Mouse (Mus musculus) liver, postnatal 0 days (tissue): ENCODE data around the gene Tbc1d16. TPM values are rescaled to one million over a fixed set of nuclear protein-coding genes. Genes with fewer than 3 reads are reported as not detected.

Experiments used
- ATAC-seq: fragments of 200-750 bp; cut with Nextera tagmentation; 2 replicates; pipeline ENCODE4 v1.8.0; 2017; ENCODE audit warnings: mild to moderate bottlenecking, moderate library complexity
- DNase-seq: peaks from one replicate; pipeline ENCODE4 v3.0.0-alpha.2; 2016
- H3K27ac ChIP-seq: fragments of 300-500 bp; sonication (generic); 2 replicates; pipeline ENCODE4 v1.5.1; 2014; ENCODE audit warnings: antibody characterized with exemption, moderate library complexity, mild to moderate bottlenecking, low read depth
- H3K27me3 ChIP-seq: fragments of 300-500 bp; sonication (generic); 2 replicates; pipeline ENCODE4 v1.6.1; 2014; ENCODE audit warnings: low read length, control low read depth, mixed read lengths; ENCODE audit not compliant: insufficient read depth
- H3K36me3 ChIP-seq: fragments of 300-500 bp; sonication (generic); replicated peaks from 2 replicates; pipeline ENCODE4 v1.6.1; 2014; ENCODE audit warnings: mild to moderate bottlenecking, control low read depth, low read length, moderate library complexity, mixed read lengths; ENCODE audit not compliant: insufficient read depth
- H3K4me1 ChIP-seq: fragments of 300-500 bp; sonication (generic); 2 replicates; pipeline ENCODE4 v1.6.1; 2014; ENCODE audit warnings: antibody characterized with exemption, mild to moderate bottlenecking, control low read depth; ENCODE audit not compliant: insufficient read depth
- H3K4me2 ChIP-seq: fragments of 300-500 bp; sonication (generic); 2 replicates; pipeline ENCODE4 v1.6.1; 2014; ENCODE audit warnings: low read depth, mild to moderate bottlenecking, low read length, moderate library complexity, mixed read lengths
- H3K4me3 ChIP-seq: fragments of 300-500 bp; sonication (generic); 2 replicates; pipeline ENCODE4 v1.5.1; 2014; ENCODE audit warnings: low read depth, low read length
- H3K9ac ChIP-seq: fragments of 300-500 bp; sonication (generic); replicated peaks from 2 replicates; pipeline ENCODE4 v1.6.1; 2014; ENCODE audit warnings: mild to moderate bottlenecking, moderate library complexity
- H3K9me3 ChIP-seq: fragments of 300-500 bp; sonication (generic); 2 replicates; pipeline ENCODE4 v1.6.1; 2016; ENCODE audit warnings: mild to moderate bottlenecking, control low read depth, low read length, mixed read lengths
- CTCF ChIP-seq: sonication (generic); IDR thresholded peaks from 2 replicates; pipeline ENCODE4 v1.5.1; 2016; ENCODE audit warnings: antibody characterized with exemption, low read depth
- EP300 ChIP-seq: IDR thresholded peaks from 2 replicates; pipeline ENCODE4 v1.6.1; 2016; ENCODE audit warnings: antibody characterized with exemption, low read depth, mild to moderate bottlenecking
- WGBS: fragments of 180-500 bp; shearing (Covaris S2); extraction: QIAGEN DNeasy Blood & Tissue Kit; methylation state at CpG from one replicate; pipeline ENCODE4 v1.1.7; 2014; ENCODE audit not compliant: insufficient replicate concordance; 5-methylcytosine and 5-hydroxymethylcytosine counted together
- microRNA-seq: library from miRNA; unstranded; fragments of <30 nt; microRNA quantifications from one replicate; pipeline ENCODE4, GENCODE M21; 2016
- polyA plus RNA-seq: library from polyadenylated mRNA; unstranded; fragments of >200 nt; fragmentation: Nextera tagmentation; extraction: Ambion mirVana; gene quantifications from 2 replicates; pipeline ENCODE4 v1.2.1, GENCODE M21; 2015

Gene Tbc1d16
- polyA plus RNA-seq, 1 experiment from 2014 or later: 1.5 TPM

GRCm38 (mm10) chr11:119093322-119093721, 135.0 kb downstream of the Tbc1d16 start:
- Histone ChIP-seq H3K36me3 (no peaks in the 10 kb centered on the region), H3K27me3 (peaks cover 29% of the 10 kb centered on the region), H3K9me3 (no peaks in the 10 kb centered on the region), H3K4me3 (no peak overlapping the region), H3K9ac (no peak overlapping the region), H3K4me2 (no peak overlapping the region), H3K27ac (no peak overlapping the region), H3K4me1 (peaks cover 34% of the 10 kb centered on the region)
- ATAC-seq (no peak), DNase-seq (no peak)
- TF ChIP-seq CTCF (no peak), EP300 (no peak)
- 58% methylated on average over 1 of the region's 1 CpGs for WGBS

Small RNAs within 50 kb of the gene (microRNA-seq; reads per million reads assigned to microRNA genes)
- gene Mir6934: not detected

Other genes starting within 250 kb of the Tbc1d16 start
- not detected in 2 replicates for gene Enpp7, start 240.3 kb downstream of the Tbc1d16 start, polyA plus RNA-seq
- gene Cbx2, start 205.5 kb downstream of the Tbc1d16 start, polyA plus RNA-seq: 1.9 and 2.0 TPM in 2 replicates
- gene Cbx8, start 187.5 kb downstream of the Tbc1d16 start, polyA plus RNA-seq: 3.1 and 3.9 TPM in 2 replicates
- 2.8 and 4.7 TPM in 2 replicates for gene Cbx4, start 142.3 kb downstream of the Tbc1d16 start, polyA plus RNA-seq
- gene Ccdc40, start 73 bp upstream of the Tbc1d16 start, polyA plus RNA-seq: 0.89 and 0.95 TPM in 2 replicates
- gene Gaa, start 39.4 kb upstream of the Tbc1d16 start, polyA plus RNA-seq: 28.6 and 29.0 TPM in 2 replicates
- 119 and 125 TPM in 2 replicates for gene Eif4a3, start 71.6 kb upstream of the Tbc1d16 start, polyA plus RNA-seq
- 0.06 and 0.09 TPM in 2 replicates for gene Card14, start 79.3 kb upstream of the Tbc1d16 start, polyA plus RNA-seq
- gene Sgsh, start 127.0 kb upstream of the Tbc1d16 start, polyA plus RNA-seq: 4.1 and 4.2 TPM in 2 replicates
- 2.1 and 2.2 TPM in 2 replicates for gene Slc26a11, start 127.1 kb upstream of the Tbc1d16 start, polyA plus RNA-seq
- gene Rnf213, start 164.6 kb upstream of the Tbc1d16 start, polyA plus RNA-seq: 6.6 and 7.4 TPM in 2 replicates